Mouse (Mus musculus): ENCODE measurements at regions not wholly inside any gene's neighbourhood (a gene's known extent, or its start where the extent isn't known, plus 50 kb on each side); places are given as distances from the start of the nearest gene placed in this dataset.
A peak's percentile ranks its signal among the peaks of the same experiment; 100 is the strongest.

- peak; percentile 9 for DNase-seq (ENCODE audit: low spot score)
- WGBS = 56% methylated on average over 2 of the region's 2 CpGs
- no peaks in the 10 kb centered on the region for H3K27me3 ChIP-seq (ENCODE audit: control insufficient read depth, insufficient read depth, low read length)
- ATAC-seq (ENCODE audit: low FRiP score, low read depth) = no peak
- H3K4me1 ChIP-seq (ENCODE audit: control insufficient read depth, insufficient read depth, low read length) = no peaks in the 10 kb centered on the region; the same call in 1 of the 2 replicates
- H3K36me3 ChIP-seq (ENCODE audit: control insufficient read depth, insufficient read depth, low read length) = no peaks in the 10 kb centered on the region
- H3K27ac ChIP-seq (replicated peaks; ENCODE audit: low read depth, low read length) = no peak overlapping the region
- H3K9ac ChIP-seq (ENCODE audit: low read depth, low read length, severe bottlenecking) = no peak overlapping the region
- no peak overlapping the region for H3K4me3 ChIP-seq (replicated peaks; ENCODE audit: low read length)
- H3K4me2 ChIP-seq (replicated peaks; ENCODE audit: low read depth, low read length, severe bottlenecking) = no peak overlapping the region
- no peaks in the 10 kb centered on the region for H3K9me3 ChIP-seq (ENCODE audit: control insufficient read depth, low read length)
- TF ChIP-seq POLR2A (IDR thresholded peaks at IDR 0.05; ENCODE audit: borderline replicate concordance, extremely low read depth, insufficient read depth, insufficient read length) = no peak
These were observed 83.8 kb upstream of the Slc44a1 start for GRCm38 (mm10) chr4:53356374-53356773.

- TF ChIP-seq POLR2A (IDR thresholded peaks at IDR 0.05; ENCODE audit: borderline replicate concordance, extremely low read depth, insufficient read depth, insufficient read length) = no peak
- Histone ChIP-seq H3K4me2 (replicated peaks; ENCODE audit: low read depth, low read length, severe bottlenecking) (no peak overlapping the region), H3K9me3 (ENCODE audit: control insufficient read depth, low read length) (no peaks in the 10 kb centered on the region), H3K4me1 (ENCODE audit: control insufficient read depth, insufficient read depth, low read length) (no peaks in the 10 kb centered on the region; the same call in 1 of the 2 replicates), H3K4me3 (replicated peaks; ENCODE audit: low read length) (no peak overlapping the region), H3K27ac (replicated peaks; ENCODE audit: low read depth, low read length) (no peak overlapping the region), H3K27me3 (ENCODE audit: control insufficient read depth, insufficient read depth, low read length) (no peaks in the 10 kb centered on the region), H3K36me3 (ENCODE audit: control insufficient read depth, insufficient read depth, low read length) (no peaks in the 10 kb centered on the region), H3K9ac (ENCODE audit: low read depth, low read length, severe bottlenecking) (no peak overlapping the region)
- WGBS = 45% methylated on average over 5 of the region's 5 CpGs
- ATAC-seq (ENCODE audit: low FRiP score, low read depth) (no peak), DNase-seq (ENCODE audit: low spot score) (peak; percentile 23)
These were observed 85.3 kb upstream of the Slc44a1 start for GRCm38 (mm10) chr4:53354961-53355360.

GRCm38 (mm10) chr4:53353399-53354090, 86.7 kb upstream of the Slc44a1 start:
- no peak for TF ChIP-seq POLR2A (IDR thresholded peaks at IDR 0.05; ENCODE audit: borderline replicate concordance, extremely low read depth, insufficient read depth, insufficient read length)
- DNase-seq (ENCODE audit: low spot score) = no peak

GRCm38 (mm10) chr4:53351104-53351607, 89.1 kb upstream of the Slc44a1 start:
- H3K4me1 ChIP-seq (ENCODE audit: control insufficient read depth, insufficient read depth, low read length) = no peaks in the 10 kb centered on the region; the same call in 1 of the 2 replicates
- no peak overlapping the region for H3K4me3 ChIP-seq (replicated peaks; ENCODE audit: low read length)
- no peaks in the 10 kb centered on the region for H3K36me3 ChIP-seq (ENCODE audit: control insufficient read depth, insufficient read depth, low read length)
- H3K27me3 ChIP-seq (ENCODE audit: control insufficient read depth, insufficient read depth, low read length) = no peaks in the 10 kb centered on the region
- no peak for TF ChIP-seq POLR2A (IDR thresholded peaks at IDR 0.05; ENCODE audit: borderline replicate concordance, extremely low read depth, insufficient read depth, insufficient read length)
- DNase-seq (ENCODE audit: low spot score) (no peak), ATAC-seq (ENCODE audit: low FRiP score, low read depth) (no peak)
- no peak overlapping the region for H3K9ac ChIP-seq (ENCODE audit: low read depth, low read length, severe bottlenecking)
- H3K27ac ChIP-seq (replicated peaks; ENCODE audit: low read depth, low read length) = no peak overlapping the region
- no peak overlapping the region for H3K4me2 ChIP-seq (replicated peaks; ENCODE audit: low read depth, low read length, severe bottlenecking)
- 86% methylated on average over 4 of the region's 4 CpGs for WGBS
- no peaks in the 10 kb centered on the region for H3K9me3 ChIP-seq (ENCODE audit: control insufficient read depth, low read length)

More at GRCm38 (mm10) chr4:53353399-53354090, 86.7 kb upstream of the Slc44a1 start:
- no peak for ATAC-seq (ENCODE audit: low FRiP score, low read depth)
- no peaks in the 10 kb centered on the region for H3K9me3 ChIP-seq (ENCODE audit: control insufficient read depth, low read length)
- no peak overlapping the region for H3K4me3 ChIP-seq (replicated peaks; ENCODE audit: low read length)
- H3K4me1 ChIP-seq (ENCODE audit: control insufficient read depth, insufficient read depth, low read length) = no peaks in the 10 kb centered on the region; the same call in 1 of the 2 replicates
- H3K27ac ChIP-seq (replicated peaks; ENCODE audit: low read depth, low read length) = no peak overlapping the region
- H3K27me3 ChIP-seq (ENCODE audit: control insufficient read depth, insufficient read depth, low read length) = no peaks in the 10 kb centered on the region
- 54% methylated on average over 4 of the region's 4 CpGs for WGBS
- H3K9ac ChIP-seq (ENCODE audit: low read depth, low read length, severe bottlenecking) = no peak overlapping the region
- no peaks in the 10 kb centered on the region for H3K36me3 ChIP-seq (ENCODE audit: control insufficient read depth, insufficient read depth, low read length)
- H3K4me2 ChIP-seq (replicated peaks; ENCODE audit: low read depth, low read length, severe bottlenecking) = no peak overlapping the region

GRCm38 (mm10) chr4:53345346-53345745, 94.9 kb upstream of the Slc44a1 start:
- Histone ChIP-seq H3K27ac (replicated peaks; ENCODE audit: low read depth, low read length) (no peak overlapping the region), H3K4me1 (ENCODE audit: control insufficient read depth, insufficient read depth, low read length) (no peaks in the 10 kb centered on the region), H3K4me2 (replicated peaks; ENCODE audit: low read depth, low read length, severe bottlenecking) (no peak overlapping the region), H3K36me3 (ENCODE audit: control insufficient read depth, insufficient read depth, low read length) (no peaks in the 10 kb centered on the region), H3K9me3 (ENCODE audit: control insufficient read depth, low read length) (no peaks in the 10 kb centered on the region), H3K27me3 (ENCODE audit: control insufficient read depth, insufficient read depth, low read length) (no peaks in the 10 kb centered on the region), H3K4me3 (replicated peaks; ENCODE audit: low read length) (no peak overlapping the region), H3K9ac (ENCODE audit: low read depth, low read length, severe bottlenecking) (no peak overlapping the region)
- ATAC-seq (ENCODE audit: low FRiP score, low read depth) (no peak), DNase-seq (ENCODE audit: low spot score) (no peak)
- WGBS = 95% methylated on average over 4 of the region's 4 CpGs
- no peak for TF ChIP-seq POLR2A (IDR thresholded peaks at IDR 0.05; ENCODE audit: borderline replicate concordance, extremely low read depth, insufficient read depth, insufficient read length)
